Mouse (Mus musculus): Measurements from ENCODE around the gene Rnf169.
"Not testable (repeated sequence)": the region's sequence is repeated elsewhere in the genome, so short reads cannot be mapped to it uniquely, and the experiment has no call there.

DNA sequence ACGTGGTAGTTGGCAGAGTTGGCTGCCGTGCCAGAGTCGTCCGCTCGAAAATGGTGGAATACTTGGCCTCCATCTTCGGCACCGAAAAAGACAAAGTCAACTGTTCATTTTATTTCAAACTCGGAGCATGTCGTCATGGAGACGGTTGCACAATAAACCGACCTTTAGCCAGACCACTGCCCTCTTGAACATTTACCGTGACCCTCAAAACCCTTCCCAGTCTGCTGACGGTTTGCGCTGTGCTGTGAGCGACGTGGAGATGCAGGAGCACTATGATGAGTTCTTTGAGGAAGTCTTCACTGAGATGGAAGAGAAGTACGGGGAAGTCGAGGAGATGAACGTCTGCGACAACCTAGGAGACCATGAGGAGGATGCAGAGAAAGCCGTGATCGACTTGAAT lies 35.2 kb downstream of the Rnf169 start:
- TF ChIP-seq POLR2A (IDR thresholded peaks at IDR 0.05; ENCODE audit: low read depth, low read length); CTCF (IDR thresholded peaks at IDR 0.05; ENCODE audit: extremely low read depth, insufficient read length, insufficient replicate concordance, low read depth, low read length): not testable (repeated sequence)
